16 mouse cellular contexts compared by ENCODE assay signal in the genomic region with DNA sequence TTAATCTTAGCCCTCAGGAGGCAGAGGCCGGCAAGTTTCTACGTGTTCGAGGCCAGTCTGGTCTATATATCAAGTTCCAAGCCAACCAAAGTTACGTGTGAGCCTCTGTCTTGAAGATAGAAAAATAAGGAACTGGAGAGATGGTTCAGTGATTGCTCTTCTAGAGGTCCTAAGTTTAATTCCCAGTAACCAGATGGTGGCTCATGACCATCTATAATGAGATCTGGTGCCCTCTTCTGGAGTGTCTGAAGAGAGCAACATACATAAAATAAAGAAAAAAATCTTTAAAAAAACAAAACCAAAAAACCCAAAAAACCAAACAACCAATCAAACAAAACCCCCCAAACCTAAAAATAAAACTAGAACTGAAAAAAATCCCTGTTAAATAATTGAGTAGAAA. TPM values are rescaled to one million over a fixed set of nuclear protein-coding genes. Genes with fewer than 3 reads are reported as not detected.
DNase-seq lines count a peak whose midpoint lies in the region; ATAC-seq and TF ChIP-seq lines count a peak whose summit lies in the region.
"Had no signal": no experiment of that assay in that cellular context is flagged by ENCODE, and none has a peak within 500 bp of the region (broad histone marks: within the 10 kb centered on the region; RNA-seq: fewer than 3 reads in every experiment).

No protein-coding gene starts in this region.

- no peak overlapping the region for H3K4me3 ChIP-seq in heart, adult 2 months
- no peak overlapping the region for H3K4me3 ChIP-seq in liver, postnatal 0 days (ENCODE audit: low read depth, low read length)
- no peak overlapping the region for H3K4me3 ChIP-seq in liver, embryonic 11.5 days (ENCODE audit: low read depth, low read length)
- no peak overlapping the region for H3K4me3 ChIP-seq in CH12.LX (replicated peaks in 1 of 3; ENCODE audit: low read depth in 2 of 3, low read length in 2 of 3, poor library complexity in 1 of 3)
- H3K4me3 ChIP-seq: forebrain, embryonic 12.5 days; limb, embryonic 13.5 days had no signal

- no peaks in the 10 kb centered on the region for H3K79me2 ChIP-seq in heart, adult 2 months (replicated peaks; ENCODE audit: control insufficient read depth, insufficient read depth, low read length)
- H3K79me2 ChIP-seq in CH12.LX (replicated peaks; ENCODE audit: control insufficient read depth, extremely low read depth, insufficient read depth, poor library complexity, severe bottlenecking): no peaks in the 10 kb centered on the region

- H3K9ac ChIP-seq in heart, adult 2 months (ENCODE audit: low read depth, low read length): no peak overlapping the region
- no peak overlapping the region for H3K9ac ChIP-seq in liver, postnatal 0 days (replicated peaks)
- H3K9ac ChIP-seq in liver, embryonic 11.5 days (ENCODE audit: low read depth, low read length): no peak overlapping the region
- no peak overlapping the region for H3K9ac ChIP-seq in CH12.LX (ENCODE audit: insufficient read depth, low read depth)
- H3K9ac ChIP-seq: forebrain, embryonic 12.5 days; limb, embryonic 13.5 days; liver, embryonic 14.5 days had no signal

- ATAC-seq in liver, postnatal 0 days: no peak
- ATAC-seq in liver, embryonic 11.5 days (replicated peaks; ENCODE audit: low FRiP score): no peak

- H3K27me3 ChIP-seq in heart, adult 2 months (ENCODE audit: control insufficient read depth, insufficient read depth, low read length): no peaks in the 10 kb centered on the region
- H3K27me3 ChIP-seq in liver, postnatal 0 days (ENCODE audit: insufficient read depth, low read length): no peaks in the 10 kb centered on the region
- H3K27me3 ChIP-seq in liver, embryonic 11.5 days (replicated peaks; ENCODE audit: control insufficient read depth, insufficient read depth, low read length): no peaks in the 10 kb centered on the region
- peaks cover 33% of the 10 kb centered on the region for H3K27me3 ChIP-seq in CH12.LX (replicated peaks)
- H3K27me3 ChIP-seq in splenic B cell, adult 2 months (ENCODE audit: control insufficient read depth, insufficient read depth, low read length, poor library complexity, severe bottlenecking): no peaks in the 10 kb centered on the region
- H3K27me3 ChIP-seq: limb, embryonic 13.5 days had no signal

- no peaks in the 10 kb centered on the region for H3K9me3 ChIP-seq in liver, postnatal 0 days (ENCODE audit: low read length)
- H3K9me3 ChIP-seq in liver, embryonic 11.5 days (ENCODE audit: control insufficient read depth, low read length): no peaks in the 10 kb centered on the region
- H3K9me3 ChIP-seq in CH12.LX (replicated peaks; ENCODE audit: low read length): peaks cover 8% of the 10 kb centered on the region
- H3K9me3 ChIP-seq: forebrain, embryonic 12.5 days had no signal

- H3K27ac ChIP-seq in heart, adult 2 months: no peak overlapping the region
- no peak overlapping the region for H3K27ac ChIP-seq in liver, postnatal 0 days (ENCODE audit: low read depth)
- no peak overlapping the region for H3K27ac ChIP-seq in liver, embryonic 11.5 days (ENCODE audit: low read depth, low read length)
- H3K27ac ChIP-seq in CH12.LX (ENCODE audit: insufficient read depth, low read depth): no peak overlapping the region
- H3K27ac ChIP-seq: forebrain, embryonic 12.5 days; limb, embryonic 13.5 days; liver, embryonic 14.5 days had no signal

- H3K4me2 ChIP-seq in liver, postnatal 0 days (ENCODE audit: low read depth, low read length): no peak overlapping the region
- H3K4me2 ChIP-seq in liver, embryonic 11.5 days: no peak overlapping the region
- H3K4me2 ChIP-seq in CH12.LX (ENCODE audit: insufficient read depth, low read depth, poor library complexity, severe bottlenecking): no peak overlapping the region
- H3K4me2 ChIP-seq: forebrain, embryonic 12.5 days; limb, embryonic 13.5 days had no signal

- DNase-seq in heart, adult 2 months: no peak
- DNase-seq in heart, adult 8-10 months (ENCODE audit: low spot score): no peak
- DNase-seq in liver, postnatal 0 days: no peak
- DNase-seq in liver, embryonic 11.5 days (ENCODE audit: low spot score): no peak
- DNase-seq in CH12.LX (ENCODE audit: extremely low read depth): no peak
- peak; percentile 32 for DNase-seq in splenic B cell, adult 2 months (ENCODE audit: low read depth, low spot score)
- DNase-seq in spleen, postnatal 36 days (ENCODE audit: low spot score in 2 of 2): no peak
- DNase-seq: cerebellum, adult 2 months; kidney, adult 8-10 months; kidney, postnatal 36 days; layer of hippocampus, adult 9-11 months; lung, postnatal 10 days; right cerebral cortex, postnatal 25 days had no signal

- TF ChIP-seq RAD21 in CH12.LX (IDR thresholded peaks at IDR 0.05; ENCODE audit: low read depth, low read length): peak; percentile 50

- TF ChIP-seq EP300 in heart, adult 2 months (IDR thresholded peaks at IDR 0.05; ENCODE audit: insufficient read depth, low read depth, low read length): no peak
- no peak for TF ChIP-seq EP300 in liver, postnatal 0 days (IDR thresholded peaks at IDR 0.05; ENCODE audit: low read depth)
- no peak for TF ChIP-seq EP300 in CH12.LX (IDR thresholded peaks at IDR 0.05; ENCODE audit: low read length)

- TF ChIP-seq POLR2A in heart, adult 2 months (IDR thresholded peaks at IDR 0.05; ENCODE audit: insufficient read depth, low read depth, low read length): no peak
- no peak for TF ChIP-seq POLR2A in CH12.LX (IDR thresholded peaks at IDR 0.05; ENCODE audit: low read depth, low read length)

- in situ Hi-C loops in CH12.LX (cut with MboI; ENCODE audit: low pct_ligation_motif_present, low pct_unique_long_range_greater_than_20kb, low sequenced_read_pairs): loop anchor here (10.0 kb wide), 3 partner anchors 160 to 240 kb away; a partner anchor contains a TSS

- dilution Hi-C loops in CH12.LX (cut with MboI; ENCODE audit: extremely low pct_ligation_motif_present, extremely low pct_unique_long_range_greater_than_20kb, low sequenced_read_pairs): no loop called here

- 88% methylated on average over 4 of the region's 4 CpGs for WGBS in heart, adult 2 months
- 61% methylated on average over 4 of the region's 4 CpGs for WGBS in liver, postnatal 0 days (ENCODE audit: insufficient replicate concordance)
- WGBS in liver, embryonic 11.5 days: 75% methylated on average over 4 of the region's 4 CpGs

- TF ChIP-seq CTCF in heart, adult 2 months (IDR thresholded peaks at IDR 0.05): peak; percentile 46
- peak; percentile 24; the same call in 1 of the 2 replicates for TF ChIP-seq CTCF in liver, postnatal 0 days (IDR thresholded peaks at IDR 0.05; ENCODE audit: low read depth)
- TF ChIP-seq CTCF in CH12.LX (conservative IDR thresholded peaks at IDR 0.05 in 1 of 2, IDR thresholded peaks at IDR 0.05 in 1 of 2; ENCODE audit: low read depth in 2 of 2, low read length in 2 of 2): peak in 1 of 2 experiments; percentile 58; a peak in 2 of 4 replicates

- intact Hi-C loops in heart, adult 2 months (cut with DNase I): no loop called here

- no peaks in the 10 kb centered on the region for H3K36me3 ChIP-seq in heart, adult 2 months (ENCODE audit: control insufficient read depth, insufficient read depth, low read length)
- H3K36me3 ChIP-seq in liver, postnatal 0 days (replicated peaks; ENCODE audit: insufficient read depth, low read length): no peaks in the 10 kb centered on the region
- H3K36me3 ChIP-seq in liver, embryonic 11.5 days (ENCODE audit: control insufficient read depth, insufficient read depth, low read length): no peaks in the 10 kb centered on the region
- H3K36me3 ChIP-seq in CH12.LX (replicated peaks in 1 of 2; ENCODE audit: control insufficient read depth in 1 of 2, insufficient read depth in 1 of 2, low read length in 1 of 2): no peaks in the 10 kb centered on the region
- H3K36me3 ChIP-seq in splenic B cell, adult 2 months (ENCODE audit: control insufficient read depth, insufficient read depth, low read length, poor library complexity, severe bottlenecking): no peaks in the 10 kb centered on the region
- H3K36me3 ChIP-seq: forebrain, embryonic 12.5 days; limb, embryonic 13.5 days had no signal

- no peaks in the 10 kb centered on the region for H3K4me1 ChIP-seq in heart, adult 2 months (ENCODE audit: control insufficient read depth, insufficient read depth, low read length)
- H3K4me1 ChIP-seq in liver, postnatal 0 days (ENCODE audit: insufficient read depth): no peaks in the 10 kb centered on the region
- H3K4me1 ChIP-seq in liver, embryonic 11.5 days (replicated peaks; ENCODE audit: control insufficient read depth, insufficient read depth, low read length): no peaks in the 10 kb centered on the region
- no peaks in the 10 kb centered on the region for H3K4me1 ChIP-seq in CH12.LX (ENCODE audit: control insufficient read depth in 1 of 2, insufficient read depth in 2 of 2)
- H3K4me1 ChIP-seq: forebrain, embryonic 12.5 days; limb, embryonic 13.5 days had no signal

TF ChIP-seq in CH12.LX, 34 proteins besides CTCF, POLR2A, EP300 and RAD21 (continues in another document):
- no peak for TF ChIP-seq USF1 (IDR thresholded peaks at IDR 0.05; ENCODE audit: low read depth, low read length)
- TF ChIP-seq NRF1 (IDR thresholded peaks at IDR 0.05; ENCODE audit: low read depth, low read length): no peak
- peak; percentile 69 for TF ChIP-seq ZNF384 (IDR thresholded peaks at IDR 0.05; ENCODE audit: low read depth, low read length)
- TF ChIP-seq TCF12 (IDR thresholded peaks at IDR 0.05; ENCODE audit: low read depth, low read length): no peak
- TF ChIP-seq MEF2A (IDR thresholded peaks at IDR 0.05; ENCODE audit: borderline replicate concordance, low read depth, low read length): no peak
- TF ChIP-seq ETS1 (conservative IDR thresholded peaks at IDR 0.05; ENCODE audit: low read depth, low read length): no peak
- TF ChIP-seq USF2 (conservative IDR thresholded peaks at IDR 0.05; ENCODE audit: low read depth, low read length): no peak
- no peak for TF ChIP-seq MAFK (IDR thresholded peaks at IDR 0.05; ENCODE audit: insufficient replicate concordance, low read length)
- TF ChIP-seq SIN3A (IDR thresholded peaks at IDR 0.05; ENCODE audit: low read length): no peak
- TF ChIP-seq IRF4 (IDR thresholded peaks at IDR 0.05; ENCODE audit: low read depth, low read length): no peak
- TF ChIP-seq HCFC1 (IDR thresholded peaks at IDR 0.05; ENCODE audit: low read depth, low read length): no peak
- no peak for TF ChIP-seq MAZ (IDR thresholded peaks at IDR 0.05; ENCODE audit: low read depth, low read length)
- no peak for TF ChIP-seq JUN (IDR thresholded peaks at IDR 0.05; ENCODE audit: insufficient read depth, low read depth, low read length)
- no peak for TF ChIP-seq ZC3H11A (IDR thresholded peaks at IDR 0.05; ENCODE audit: low read depth, low read length)
- TF ChIP-seq ELF1 (IDR thresholded peaks at IDR 0.05; ENCODE audit: low read depth, low read length): no peak

RNA-seq across cellular contexts. Expression of a gene that starts 10.3 kb away (rescaled TPM):
- 10 to 100 TPM; 10.2 to 10.6 TPM for total RNA-seq in heart, adult 2 months (2021)
- polyA plus RNA-seq in heart, adult 2 months (2012; rRNA removed): 2.6 and 6.2 TPM in 2 replicates
- 1 to 10 TPM; 9.0 to 9.7 (median 9.5) TPM for total RNA-seq in heart, adult 8-10 months (2022)
- 4.0 and 5.1 TPM in 2 replicates for polyA plus RNA-seq in liver, postnatal 0 days (2015; fragmentation: Nextera tagmentation; extraction: Ambion mirVana)
- 18.8 and 19.0 TPM in 2 replicates for polyA plus RNA-seq in liver, embryonic 11.5 days (2014; fragmentation: Nextera tagmentation; extraction: Ambion mirVana)
- 13.2 and 17.4 TPM in 2 replicates for total RNA-seq in CH12.LX (2012; rRNA removed)
- 25.1 and 25.5 TPM in 2 replicates for total RNA-seq in CH12.LX (2014; rRNA removed)
- 8.8 and 9.4 TPM in 2 replicates for polyA plus RNA-seq in CH12.LX (2012; ENCODE audit: insufficient read length, low read depth)
